Mouse (Mus musculus): Measurements from ENCODE around the gene Uhrf1. TPM values are rescaled to one million over a fixed set of nuclear protein-coding genes. Genes with fewer than 3 reads are reported as not detected.

The Uhrf1 gene
- polyA plus RNA-seq, 1 experiment from 2014 or later, result 21.5 TPM

GRCm38 (mm10) chr17:56356921-56357885 lies 54.1 kb downstream of the Uhrf1 start:
- H3K9ac ChIP-seq (replicated peaks; ENCODE audit: low read length), result no peak overlapping the region
- no peak overlapping the region for H3K4me3 ChIP-seq (replicated peaks; ENCODE audit: low read depth, low read length)
- 73% methylated on average over 9 of the region's 9 CpGs for WGBS
- H3K27ac ChIP-seq (replicated peaks; ENCODE audit: low read depth, low read length), result no peak overlapping the region
- H3K9me3 ChIP-seq (ENCODE audit: control insufficient read depth, low read length), result no peaks in the 10 kb centered on the region
- no peaks in the 10 kb centered on the region for H3K27me3 ChIP-seq (ENCODE audit: control insufficient read depth, insufficient read depth, low read length)
- peak; percentile 92 for DNase-seq
- ATAC-seq (ENCODE audit: low FRiP score, low TSS enrichment), result peak; percentile 67
- no peak overlapping the region for H3K4me2 ChIP-seq (ENCODE audit: low read length)
- no peaks in the 10 kb centered on the region for H3K4me1 ChIP-seq (ENCODE audit: control insufficient read depth, insufficient read depth, low read length)
- peaks cover 85% of the 10 kb centered on the region for H3K36me3 ChIP-seq (ENCODE audit: control insufficient read depth, insufficient read depth, low read length)

DNA sequence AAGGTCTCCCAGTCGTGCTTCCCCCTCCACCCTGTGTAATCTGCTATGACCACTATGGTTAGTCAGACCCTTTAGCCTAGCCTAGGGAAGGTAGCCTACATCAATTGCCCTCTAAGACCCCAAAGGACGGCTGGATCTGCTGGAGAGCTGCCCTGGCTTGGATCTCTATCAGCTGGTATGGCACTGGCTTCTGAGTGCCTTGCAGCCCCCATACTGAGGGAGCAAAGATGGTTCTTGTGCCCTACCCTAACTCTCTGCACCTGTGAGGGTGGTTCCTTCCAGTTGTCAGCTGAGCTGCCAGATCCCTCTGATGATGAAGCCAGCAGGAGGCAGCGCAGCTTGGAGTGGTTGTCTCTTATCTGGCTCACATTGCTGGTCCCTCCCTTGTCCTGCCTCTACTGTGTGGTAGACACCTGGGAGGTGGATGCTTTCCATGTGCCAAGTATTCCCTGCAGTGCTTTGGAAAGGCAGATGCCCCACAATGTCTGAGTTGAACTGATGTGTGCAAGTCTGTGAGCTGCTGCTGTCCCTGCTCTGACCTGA lies 56.1 kb downstream of the Uhrf1 start:
- H3K36me3 ChIP-seq (ENCODE audit: control insufficient read depth, insufficient read depth, low read length), result peaks cover 78% of the 10 kb centered on the region
- no peak for DNase-seq

GRCm38 (mm10) chr17:56359864-56360263 lies 56.7 kb downstream of the Uhrf1 start:
- H3K27ac ChIP-seq (replicated peaks; ENCODE audit: low read depth, low read length), result 0 out of 2 replicates have a peak overlapping the region, but pooled peaks have one; percentile 5
- H3K4me3 ChIP-seq (replicated peaks; ENCODE audit: low read depth, low read length), result no peak overlapping the region
- H3K9me3 ChIP-seq (ENCODE audit: control insufficient read depth, low read length), result no peaks in the 10 kb centered on the region
- WGBS, result 95% methylated on average over 1 of the region's 1 CpGs
- no peaks in the 10 kb centered on the region for H3K4me1 ChIP-seq (ENCODE audit: control insufficient read depth, insufficient read depth, low read length)
- ATAC-seq (ENCODE audit: low FRiP score, low TSS enrichment) (no peak), DNase-seq (no peak)
- H3K4me2 ChIP-seq (ENCODE audit: low read length), result no peak overlapping the region
- peak overlapping the region; percentile 9; the same call in 1 of the 2 replicates for H3K9ac ChIP-seq (replicated peaks; ENCODE audit: low read length)
- no peaks in the 10 kb centered on the region for H3K27me3 ChIP-seq (ENCODE audit: control insufficient read depth, insufficient read depth, low read length)
- H3K36me3 ChIP-seq (ENCODE audit: control insufficient read depth, insufficient read depth, low read length), result peaks cover 73% of the 10 kb centered on the region

More for the DNA sequence above, 56.1 kb downstream of the Uhrf1 start:
- Histone ChIP-seq H3K4me3 (replicated peaks; ENCODE audit: low read depth, low read length) (no peak overlapping the region), H3K4me1 (ENCODE audit: control insufficient read depth, insufficient read depth, low read length) (no peaks in the 10 kb centered on the region), H3K27ac (replicated peaks; ENCODE audit: low read depth, low read length) (no peak overlapping the region), H3K9me3 (ENCODE audit: control insufficient read depth, low read length) (no peaks in the 10 kb centered on the region), H3K9ac (replicated peaks; ENCODE audit: low read length) (no peak overlapping the region), H3K4me2 (ENCODE audit: low read length) (no peak overlapping the region), H3K27me3 (ENCODE audit: control insufficient read depth, insufficient read depth, low read length) (no peaks in the 10 kb centered on the region)
- no peak for ATAC-seq (ENCODE audit: low FRiP score, low TSS enrichment)
- WGBS, result 85% methylated on average over 3 of the region's 3 CpGs

DNA sequence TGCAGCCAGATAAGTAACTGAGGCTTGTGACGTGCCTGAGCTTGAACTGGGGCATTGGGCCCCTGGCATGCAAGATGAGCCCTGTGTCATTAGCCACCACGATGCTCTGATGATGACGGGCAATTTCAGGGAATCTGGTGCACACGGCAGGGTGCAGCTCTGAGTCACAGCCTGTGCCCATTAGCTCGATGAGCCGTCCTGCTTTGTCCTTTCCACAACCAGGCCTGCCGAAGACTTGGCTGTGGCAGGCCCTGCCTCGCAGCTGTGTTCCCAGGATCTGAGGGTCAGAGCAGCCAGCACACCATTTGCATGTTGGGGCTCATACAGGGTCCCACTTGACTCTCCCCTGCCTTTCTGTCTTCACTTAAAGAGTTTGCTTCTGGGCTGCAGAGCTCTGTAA lies 57.3 kb downstream of the Uhrf1 start:
- no peaks in the 10 kb centered on the region for H3K4me1 ChIP-seq (ENCODE audit: control insufficient read depth, insufficient read depth, low read length)
- no peak overlapping the region for H3K4me3 ChIP-seq (replicated peaks; ENCODE audit: low read depth, low read length)
- H3K36me3 ChIP-seq (ENCODE audit: control insufficient read depth, insufficient read depth, low read length), result peaks cover 73% of the 10 kb centered on the region
- 74% methylated on average over 8 of the region's 8 CpGs for WGBS
- no peaks in the 10 kb centered on the region for H3K27me3 ChIP-seq (ENCODE audit: control insufficient read depth, insufficient read depth, low read length)
- H3K4me2 ChIP-seq (ENCODE audit: low read length), result no peak overlapping the region
- no peaks in the 10 kb centered on the region for H3K9me3 ChIP-seq (ENCODE audit: control insufficient read depth, low read length)
- ATAC-seq (ENCODE audit: low FRiP score, low TSS enrichment) (no peak), DNase-seq (no peak)
- H3K27ac ChIP-seq (replicated peaks; ENCODE audit: low read depth, low read length), result 0 out of 2 replicates have a peak overlapping the region, but pooled peaks have one; percentile 8
- peak overlapping the region; percentile 9; the same call in 1 of the 2 replicates for H3K9ac ChIP-seq (replicated peaks; ENCODE audit: low read length)

DNA sequence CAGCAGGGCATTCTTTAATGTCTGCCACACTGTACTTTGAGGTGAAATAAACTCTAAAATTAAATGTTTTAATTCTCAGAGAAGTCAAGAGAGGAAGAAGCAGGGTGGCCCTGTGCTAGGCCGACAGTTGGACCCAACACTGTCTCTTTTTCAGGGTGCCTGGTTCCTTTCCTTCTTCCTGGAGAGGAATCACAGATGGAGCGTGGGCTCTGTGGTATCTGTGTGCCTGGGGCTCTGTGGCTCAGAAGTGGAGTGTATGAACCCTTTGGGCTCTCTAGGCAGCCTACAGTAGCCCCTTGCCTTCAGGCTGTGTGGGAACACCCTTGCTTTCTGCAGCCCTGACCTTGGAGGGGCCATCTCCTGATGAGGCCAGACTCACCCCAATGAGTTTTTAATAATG lies 58.4 kb downstream of the Uhrf1 start:
- Histone ChIP-seq H3K36me3 (ENCODE audit: control insufficient read depth, insufficient read depth, low read length) (peaks cover 65% of the 10 kb centered on the region), H3K27ac (replicated peaks; ENCODE audit: low read depth, low read length) (no peak overlapping the region), H3K4me3 (replicated peaks; ENCODE audit: low read depth, low read length) (no peak overlapping the region), H3K9ac (replicated peaks; ENCODE audit: low read length) (no peak overlapping the region), H3K27me3 (ENCODE audit: control insufficient read depth, insufficient read depth, low read length) (no peaks in the 10 kb centered on the region), H3K4me2 (ENCODE audit: low read length) (no peak overlapping the region), H3K4me1 (ENCODE audit: control insufficient read depth, insufficient read depth, low read length) (0 out of 2 replicates have a peak, but pooled peaks cover 2% of the 10 kb centered on the region), H3K9me3 (ENCODE audit: control insufficient read depth, low read length) (no peaks in the 10 kb centered on the region)
- ATAC-seq (ENCODE audit: low FRiP score, low TSS enrichment) (no peak), DNase-seq (no peak)
- WGBS, result 88% methylated on average over 2 of the region's 2 CpGs

- H3K27me3 ChIP-seq (ENCODE audit: control insufficient read depth, insufficient read depth, low read length), result no peaks in the 10 kb centered on the region
- no peak for DNase-seq
- 67% methylated on average over 7 of the region's 7 CpGs for WGBS
- H3K4me1 ChIP-seq (ENCODE audit: control insufficient read depth, insufficient read depth, low read length), result 0 out of 2 replicates have a peak, but pooled peaks cover 2% of the 10 kb centered on the region
- H3K9ac ChIP-seq (replicated peaks; ENCODE audit: low read length), result no peak overlapping the region; the same call in 1 of the 2 replicates
- H3K36me3 ChIP-seq (ENCODE audit: control insufficient read depth, insufficient read depth, low read length), result peaks cover 72% of the 10 kb centered on the region
- ATAC-seq (ENCODE audit: low FRiP score, low TSS enrichment), result no peak
- peak overlapping the region; percentile 78 for H3K27ac ChIP-seq (replicated peaks; ENCODE audit: low read depth, low read length)
- no peak overlapping the region for H3K4me2 ChIP-seq (ENCODE audit: low read length)
- no peak overlapping the region for H3K4me3 ChIP-seq (replicated peaks; ENCODE audit: low read depth, low read length)
- H3K9me3 ChIP-seq (ENCODE audit: control insufficient read depth, low read length), result no peaks in the 10 kb centered on the region
Measured at GRCm38 (mm10) chr17:56365791-56366673, 62.9 kb downstream of the Uhrf1 start.

DNA sequence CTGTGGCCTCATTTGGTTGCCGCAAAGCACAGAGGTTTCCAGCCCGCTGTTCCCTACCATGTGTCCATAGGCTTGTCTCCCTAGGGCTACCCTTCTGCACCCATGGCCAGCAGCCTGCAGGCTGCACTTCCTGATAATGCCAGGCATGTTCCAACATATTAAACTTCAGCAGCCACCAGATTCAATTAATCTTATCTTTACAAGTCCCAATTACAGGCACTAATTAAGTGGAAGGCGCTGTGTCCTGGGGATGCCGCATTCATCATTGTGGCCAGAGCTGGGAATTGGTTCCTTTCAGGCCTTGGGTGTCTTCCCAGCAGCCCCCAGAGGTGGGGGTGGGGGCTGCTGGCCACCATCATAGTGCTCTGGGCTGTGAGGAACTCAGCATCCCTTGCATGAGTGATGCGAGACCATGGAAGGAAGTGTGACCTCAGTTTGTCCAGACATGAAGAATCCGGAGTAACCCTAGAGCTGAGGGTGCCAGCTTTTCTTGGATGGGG lies 65.2 kb downstream of the Uhrf1 start:
- no peak overlapping the region for H3K4me3 ChIP-seq (replicated peaks; ENCODE audit: low read depth, low read length)
- H3K9ac ChIP-seq (replicated peaks; ENCODE audit: low read length), result no peak overlapping the region
- H3K36me3 ChIP-seq (ENCODE audit: control insufficient read depth, insufficient read depth, low read length), result peaks cover 76% of the 10 kb centered on the region
- DNase-seq (no peak), ATAC-seq (ENCODE audit: low FRiP score, low TSS enrichment) (no peak)
- H3K27me3 ChIP-seq (ENCODE audit: control insufficient read depth, insufficient read depth, low read length), result no peaks in the 10 kb centered on the region
- no peak overlapping the region for H3K4me2 ChIP-seq (ENCODE audit: low read length)
- no peaks in the 10 kb centered on the region for H3K9me3 ChIP-seq (ENCODE audit: control insufficient read depth, low read length)
- H3K27ac ChIP-seq (replicated peaks; ENCODE audit: low read depth, low read length), result 0 out of 2 replicates have a peak overlapping the region, but pooled peaks have one; percentile 20
- WGBS, result 89% methylated on average over 6 of the region's 6 CpGs
- H3K4me1 ChIP-seq (ENCODE audit: control insufficient read depth, insufficient read depth, low read length), result 0 out of 2 replicates have a peak, but pooled peaks cover 2% of the 10 kb centered on the region

DNA sequence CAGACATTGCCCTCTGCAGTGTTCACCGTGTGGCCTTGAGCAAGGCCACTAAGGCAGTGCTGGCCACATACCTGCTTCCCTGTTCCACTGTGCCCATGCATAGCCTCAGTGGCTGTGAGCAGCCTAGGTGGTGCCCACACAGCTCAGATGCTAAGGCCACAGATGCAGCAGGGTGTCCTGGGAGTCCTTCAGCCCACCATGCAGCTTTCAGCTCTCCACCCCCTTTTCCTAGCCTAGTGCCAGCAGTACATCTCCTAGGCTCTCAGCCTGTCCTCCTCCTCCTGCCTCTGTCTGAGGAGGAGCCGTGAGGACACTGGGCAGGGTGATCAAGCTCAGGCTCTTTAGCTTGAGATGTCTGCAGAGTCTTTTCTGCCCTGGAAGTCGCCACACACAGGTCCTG lies 67.0 kb downstream of the Uhrf1 start:
- no peak overlapping the region for H3K4me3 ChIP-seq (replicated peaks; ENCODE audit: low read depth, low read length)
- DNase-seq (no peak), ATAC-seq (ENCODE audit: low FRiP score, low TSS enrichment) (no peak)
- no peak overlapping the region for H3K9ac ChIP-seq (replicated peaks; ENCODE audit: low read length)
- H3K4me1 ChIP-seq (ENCODE audit: control insufficient read depth, insufficient read depth, low read length), result 0 out of 2 replicates have a peak, but pooled peaks cover 2% of the 10 kb centered on the region
- no peaks in the 10 kb centered on the region for H3K9me3 ChIP-seq (ENCODE audit: control insufficient read depth, low read length)
- peaks cover 84% of the 10 kb centered on the region for H3K36me3 ChIP-seq (ENCODE audit: control insufficient read depth, insufficient read depth, low read length)
- H3K27ac ChIP-seq (replicated peaks; ENCODE audit: low read depth, low read length), result no peak overlapping the region
- WGBS, result 96% methylated on average over 3 of the region's 3 CpGs
- H3K4me2 ChIP-seq (ENCODE audit: low read length), result no peak overlapping the region
- no peaks in the 10 kb centered on the region for H3K27me3 ChIP-seq (ENCODE audit: control insufficient read depth, insufficient read depth, low read length)

Data from midbrain, embryonic 14.5 days (tissue).